Mouse (Mus musculus) G1E (cell line): ENCODE results near the gene Eif4h.

Source experiments
- CTCF ChIP-seq: IDR thresholded peaks from 2 replicates; pipeline ENCODE4 v1.5.1; 2012; ENCODE audit warnings: low read depth, low read length, inconsistent platforms, mixed read lengths
- GATA1 ChIP-seq: IDR thresholded peaks from 2 replicates; pipeline ENCODE4 v1.6.1; 2012; ENCODE audit warnings: borderline replicate concordance, low read length, inconsistent platforms, mixed read lengths
- POLR2AphosphoS5 ChIP-seq: IDR thresholded peaks from 2 replicates; pipeline ENCODE4 v1.6.1; 2012; ENCODE audit warnings: low read depth, low read length, inconsistent platforms; ENCODE audit not compliant: insufficient replicate concordance

DNA sequence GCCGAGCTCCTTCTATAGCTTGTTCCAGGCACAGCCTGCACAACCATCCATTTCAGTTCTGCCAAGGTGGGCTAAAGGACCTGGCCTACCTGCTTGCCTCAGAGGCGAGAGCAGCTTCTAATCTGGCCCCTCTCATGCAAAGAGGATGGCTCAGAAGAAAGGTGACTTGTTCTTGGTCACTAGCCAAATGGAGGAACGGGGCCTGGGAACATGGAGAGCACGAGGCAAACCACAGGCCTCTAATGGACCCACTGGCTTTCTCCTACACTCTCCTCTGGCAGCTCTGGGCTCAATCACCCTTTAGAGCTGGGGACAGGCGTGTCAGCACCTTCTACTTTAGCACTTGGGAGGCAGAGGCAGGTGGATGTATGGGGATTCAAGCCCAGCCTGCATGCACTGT, 35.7 kb upstream of the Eif4h start:
- TF ChIP-seq POLR2AphosphoS5 = no peak
- no peak for TF ChIP-seq CTCF
- no peak for TF ChIP-seq GATA1
